Mouse (Mus musculus) bone marrow, adult 2 months (tissue): ENCODE data around the gene Rubcn.

ENCODE experiments used
- CTCF ChIP-seq: fragments of 200-500 bp; IDR thresholded peaks from 2 replicates; pipeline ENCODE4 v1.5.1; 2011; ENCODE audit warnings: low read length, control low read depth; ENCODE audit not compliant: control insufficient read depth, insufficient read depth
- POLR2A ChIP-seq: fragments of 200-500 bp; IDR thresholded peaks from 2 replicates; pipeline ENCODE4 v1.6.1; 2011; ENCODE audit warnings: low read depth, mild to moderate bottlenecking, control low read depth, low read length, borderline replicate concordance; ENCODE audit not compliant: control insufficient read depth

- no peak for TF ChIP-seq CTCF
- TF ChIP-seq POLR2A: no peak
Measured at GRCm38 (mm10) chr16:32906186-32906585, 28.6 kb upstream of the Rubcn start.
